In genomic region chr17:27783567-27783966, GRCm38 (mm10) we compare ENCODE assay signal across 12 mouse cellular contexts. TPM values are rescaled to one million over a fixed set of nuclear protein-coding genes. Genes with fewer than 3 reads are reported as not detected.
DNase-seq lines count a peak whose midpoint lies in the region; ATAC-seq and TF ChIP-seq lines count a peak whose summit lies in the region.
"Had no signal": no experiment of that assay in that cellular context is flagged by ENCODE, and none has a peak within 500 bp of the region (broad histone marks: within the 10 kb centered on the region; RNA-seq: fewer than 3 reads in every experiment).

No protein-coding gene starts in this region.

- H3K36me3 ChIP-seq in embryonic facial prominence, embryonic 14.5 days (ENCODE audit: control insufficient read depth, insufficient read depth, low read length), result peaks cover 35% of the 10 kb centered on the region
- H3K36me3 ChIP-seq in embryonic facial prominence, embryonic 10.5 days (replicated peaks), result peaks cover 66% of the 10 kb centered on the region

- intact Hi-C loops in left cerebral cortex, adult 2 months (cut with DNase I), result no loop called here

- H3K27me3 ChIP-seq in embryonic facial prominence, embryonic 14.5 days (replicated peaks; ENCODE audit: control insufficient read depth, insufficient read depth, low read length), result no peaks in the 10 kb centered on the region
- H3K27me3 ChIP-seq in embryonic facial prominence, embryonic 10.5 days (replicated peaks; ENCODE audit: low read depth, poor library complexity, severe bottlenecking), result no peaks in the 10 kb centered on the region
- H3K27me3 ChIP-seq: heart, embryonic 15.5 days; midbrain, embryonic 12.5 days had no signal

- 0 out of 2 replicates have a peak, but pooled peaks have one; percentile 26 for ATAC-seq in embryonic facial prominence, embryonic 14.5 days (ENCODE audit: low read depth)
- ATAC-seq: hindbrain, embryonic 16.5 days had no signal

- no peaks in the 10 kb centered on the region for H3K9me3 ChIP-seq in embryonic facial prominence, embryonic 14.5 days (ENCODE audit: control insufficient read depth, low read length)
- no peaks in the 10 kb centered on the region for H3K9me3 ChIP-seq in embryonic facial prominence, embryonic 10.5 days
- H3K9me3 ChIP-seq: heart, embryonic 15.5 days; midbrain, embryonic 12.5 days had no signal

- TF ChIP-seq CTCF in left cerebral cortex, adult 2 months (IDR thresholded peaks at IDR 0.05), result peak; percentile 3; the same call in 1 of the 2 replicates
- peak; percentile 9; the same call in 1 of the 2 replicates for TF ChIP-seq CTCF in brain, embryonic 14.5 days (IDR thresholded peaks at IDR 0.05; ENCODE audit: borderline replicate concordance, extremely low read depth, insufficient read depth, insufficient read length)

- WGBS in embryonic facial prominence, embryonic 14.5 days, result 81% methylated on average over 4 of the region's 4 CpGs
- WGBS in embryonic facial prominence, embryonic 10.5 days, result 80% methylated on average over 4 of the region's 4 CpGs

- no peak overlapping the region for H3K9ac ChIP-seq in embryonic facial prominence, embryonic 14.5 days (ENCODE audit: low read depth, low read length)
- H3K9ac ChIP-seq: heart, embryonic 15.5 days; midbrain, embryonic 12.5 days had no signal

- DNase-seq in embryonic facial prominence, embryonic 14.5 days (ENCODE audit: low spot score), result no peak
- DNase-seq in embryonic facial prominence, embryonic 10.5 days (ENCODE audit: low spot score), result no peak
- DNase-seq in left cerebral cortex, adult 2 months (ENCODE audit: extremely low spot score in 1 of 2, low spot score in 2 of 2), result no peak
- DNase-seq in left cerebral cortex, adult 11 months (ENCODE audit: low spot score), result no peak
- peak; percentile 9 to 24 for DNase-seq in B cell, adult 2 months
- no peak for DNase-seq in brain, embryonic 14.5 days (ENCODE audit: low read depth)
- no peak for DNase-seq in right cerebral cortex, postnatal 4 days
- no peak for DNase-seq in adrenal gland, postnatal 14 days
- DNase-seq: kidney, postnatal 4 days had no signal

- no peak overlapping the region for H3K27ac ChIP-seq in embryonic facial prominence, embryonic 14.5 days (replicated peaks; ENCODE audit: low read depth, low read length)
- no peak overlapping the region for H3K27ac ChIP-seq in embryonic facial prominence, embryonic 10.5 days (replicated peaks)
- H3K27ac ChIP-seq in left cerebral cortex, adult 2 months, result no peak overlapping the region
- H3K27ac ChIP-seq: heart, embryonic 15.5 days; midbrain, embryonic 12.5 days had no signal

- no peak overlapping the region for H3K4me3 ChIP-seq in embryonic facial prominence, embryonic 14.5 days (ENCODE audit: low read depth, low read length)
- H3K4me3 ChIP-seq in embryonic facial prominence, embryonic 10.5 days, result no peak overlapping the region
- H3K4me3 ChIP-seq in left cerebral cortex, adult 2 months, result no peak overlapping the region
- H3K4me3 ChIP-seq: heart, embryonic 15.5 days; midbrain, embryonic 12.5 days had no signal

- H3K4me2 ChIP-seq in embryonic facial prominence, embryonic 14.5 days (ENCODE audit: low read depth, low read length), result no peak overlapping the region
- H3K4me2 ChIP-seq: heart, embryonic 15.5 days; midbrain, embryonic 12.5 days had no signal

- TF ChIP-seq POLR2A in brain, embryonic 14.5 days (IDR thresholded peaks at IDR 0.05; ENCODE audit: borderline replicate concordance, extremely low read depth, insufficient read depth, insufficient read length, poor library complexity, severe bottlenecking), result no peak

- no peaks in the 10 kb centered on the region for H3K4me1 ChIP-seq in embryonic facial prominence, embryonic 14.5 days (ENCODE audit: control insufficient read depth, insufficient read depth, low read length)
- H3K4me1 ChIP-seq in embryonic facial prominence, embryonic 10.5 days, result no peaks in the 10 kb centered on the region
- H3K4me1 ChIP-seq: midbrain, embryonic 12.5 days had no signal

RNA-seq across cellular contexts. Expression of gene D17Wsu92e, which starts 36.9 kb away (rescaled TPM):
- polyA plus RNA-seq in embryonic facial prominence, embryonic 14.5 days (2014; fragmentation: Nextera tagmentation; extraction: Ambion mirVana), result 18.8 and 19.0 TPM in 2 replicates
- 15.5 and 15.7 TPM in 2 replicates for polyA plus RNA-seq in embryonic facial prominence, embryonic 10.5 days (2016; fragmentation: Nextera tagmentation; extraction: Ambion mirVana)
- 100 to 1,000 TPM; 219 to 228 TPM for total RNA-seq in left cerebral cortex, adult 2 months (2021)
- 46.7 and 56.5 TPM in 2 replicates for polyA plus RNA-seq in brain, embryonic 14.5 days (2012; rRNA removed)
- total RNA-seq in adrenal gland, postnatal 14 days (2021), result 142 and 151 TPM in 2 replicates

RNA-seq across cellular contexts. Expression of gene Snrpc, which starts 54.4 kb away (rescaled TPM):
- polyA plus RNA-seq in embryonic facial prominence, embryonic 14.5 days (2014; fragmentation: Nextera tagmentation; extraction: Ambion mirVana), result 272 and 274 TPM in 2 replicates
- 412 and 414 TPM in 2 replicates for polyA plus RNA-seq in embryonic facial prominence, embryonic 10.5 days (2016; fragmentation: Nextera tagmentation; extraction: Ambion mirVana)
- 10 to 100 TPM; 43.4 to 49.8 TPM for total RNA-seq in left cerebral cortex, adult 2 months (2021)
- polyA plus RNA-seq in brain, embryonic 14.5 days (2012; rRNA removed), result 156 and 218 TPM in 2 replicates
- 93.1 and 94.6 TPM in 2 replicates for total RNA-seq in adrenal gland, postnatal 14 days (2021)

RNA-seq across cellular contexts. Expression of gene Spdef, which starts 54.8 kb away (rescaled TPM):
- 0.26 and 1.6 TPM in 2 replicates for polyA plus RNA-seq in embryonic facial prominence, embryonic 14.5 days (2014; fragmentation: Nextera tagmentation; extraction: Ambion mirVana)
- 0.15 and 0.43 TPM in 2 replicates for polyA plus RNA-seq in embryonic facial prominence, embryonic 10.5 days (2016; fragmentation: Nextera tagmentation; extraction: Ambion mirVana)
- total RNA-seq in left cerebral cortex, adult 2 months (2021), result under 1 TPM in 1 of 2 experiments, not detected in 1; 0.48 TPM
- polyA plus RNA-seq in brain, embryonic 14.5 days (2012; rRNA removed), result 1.1 and 1.3 TPM in 2 replicates
- not detected in 2 replicates for total RNA-seq in adrenal gland, postnatal 14 days (2021)

Comparison
In these comparisons a context has a peak if more than half of its experiments do, and no peak if none do; other contexts are left out.
1. DNase-seq: peak in B cell, adult 2 months (2 of 2); none in embryonic facial prominence, embryonic 14.5 days (single experiment), embryonic facial prominence, embryonic 10.5 days (single experiment), left cerebral cortex, adult 2 months (0 of 2), left cerebral cortex, adult 11 months (single experiment), brain, embryonic 14.5 days (single experiment), right cerebral cortex, postnatal 4 days (single experiment) and adrenal gland, postnatal 14 days (single experiment).